Mouse (Mus musculus) neural tube, embryonic 11.5 days (tissue): ENCODE data around the gene Arpin. TPM values are rescaled to one million over a fixed set of nuclear protein-coding genes. Genes with fewer than 3 reads are reported as not detected.

Experiments used
- ATAC-seq: fragments of 200-750 bp; cut with Nextera tagmentation; 2 replicates; pipeline ENCODE4 v1.8.0; 2017; ENCODE audit warnings: moderate number of reproducible peaks, mild to moderate bottlenecking, moderate TSS enrichment, moderate library complexity; ENCODE audit not compliant: insufficient read depth, low FRiP score, low TSS enrichment
- DNase-seq: peaks from one replicate; pipeline ENCODE4 v3.0.0-alpha.2; 2015; ENCODE audit warnings: low spot score
- H3K27ac ChIP-seq: fragments of 300-500 bp; sonication (generic); 2 replicates; pipeline ENCODE4 v1.5.1; 2014; ENCODE audit warnings: low read depth, mild to moderate bottlenecking, low read length
- H3K27me3 ChIP-seq: fragments of 300-500 bp; sonication (generic); 2 replicates; pipeline ENCODE4 v1.6.1; 2014; ENCODE audit warnings: mild to moderate bottlenecking, low read length, mixed read lengths; ENCODE audit not compliant: control insufficient read depth, insufficient read depth
- H3K36me3 ChIP-seq: fragments of 300-500 bp; sonication (generic); 2 replicates; pipeline ENCODE4 v1.6.1; 2014; ENCODE audit warnings: mild to moderate bottlenecking, low read length, moderate library complexity, mixed read lengths; ENCODE audit not compliant: control insufficient read depth, insufficient read depth
- H3K4me1 ChIP-seq: fragments of 300-500 bp; sonication (generic); 2 replicates; pipeline ENCODE4 v1.6.1; 2014; ENCODE audit warnings: low read length, mixed read lengths; ENCODE audit not compliant: control insufficient read depth, insufficient read depth
- H3K4me2 ChIP-seq: fragments of 300-500 bp; sonication (generic); 2 replicates; pipeline ENCODE4 v1.6.1; 2014; ENCODE audit warnings: low read depth, mild to moderate bottlenecking, moderate library complexity
- H3K4me3 ChIP-seq: fragments of 300-500 bp; sonication (generic); 2 replicates; pipeline ENCODE4 v1.5.1; 2014; ENCODE audit warnings: low read depth, low read length
- H3K9ac ChIP-seq: fragments of 300-500 bp; sonication (generic); 2 replicates; pipeline ENCODE4 v1.6.1; 2014; ENCODE audit warnings: mild to moderate bottlenecking, low read length
- H3K9me3 ChIP-seq: fragments of 300-500 bp; sonication (generic); 2 replicates; pipeline ENCODE4 v1.6.1; 2016; ENCODE audit warnings: low read length; ENCODE audit not compliant: control insufficient read depth
- WGBS: fragments of 180-500 bp; shearing (Covaris S2); extraction: QIAGEN DNeasy Blood & Tissue Kit; methylation state at CpG from one replicate; pipeline ENCODE4 v1.1.7; 2014; 5-methylcytosine and 5-hydroxymethylcytosine counted together
- polyA plus RNA-seq: library from polyadenylated mRNA; unstranded; fragments of >200 nt; fragmentation: Nextera tagmentation; extraction: Ambion mirVana; gene quantifications from 2 replicates; pipeline ENCODE4 v1.2.1, GENCODE M21; 2014

Arpin gene
- polyA plus RNA-seq = 20.8 and 22.6 TPM in 2 replicates

GRCm38 (mm10) chr7:79934862-79935510 lies at the start of gene Arpin:
Gene Arpin (minus strand): TSS chr7:79935359.
- Histone ChIP-seq H3K27me3 (no peaks in the 10 kb centered on the region), H3K4me3 (peak within 1 kb of the TSS; percentile 39), H3K9ac (peak within 1 kb of the TSS; percentile 63), H3K9me3 (no peaks in the 10 kb centered on the region), H3K36me3 (no peaks in the 10 kb centered on the region), H3K27ac (no peak within 1 kb of the TSS; the same call in 1 of the 2 replicates), H3K4me2 (peak within 1 kb of the TSS; percentile 59), H3K4me1 (peaks cover 3% of the 10 kb centered on the region; the same call in 1 of the 2 replicates)
- ATAC-seq = peak; percentile 27; the same call in 1 of the 2 replicates
- WGBS = under 1% methylated on average over 32 of the region's 32 CpGs
- DNase-seq = peak; percentile 75

- no peak for DNase-seq
- WGBS = 88% methylated on average over 2 of the region's 2 CpGs
- no peaks in the 10 kb centered on the region for H3K36me3 ChIP-seq
- H3K9ac ChIP-seq = no peak overlapping the region
- ATAC-seq = no peak
- no peak overlapping the region for H3K4me3 ChIP-seq
- H3K27me3 ChIP-seq = no peaks in the 10 kb centered on the region
- no peaks in the 10 kb centered on the region for H3K9me3 ChIP-seq
- no peak overlapping the region for H3K27ac ChIP-seq
- no peaks in the 10 kb centered on the region for H3K4me1 ChIP-seq
- no peak overlapping the region for H3K4me2 ChIP-seq
These were observed 40.2 kb upstream of the Arpin start for GRCm38 (mm10) chr7:79975316-79975715.

DNA sequence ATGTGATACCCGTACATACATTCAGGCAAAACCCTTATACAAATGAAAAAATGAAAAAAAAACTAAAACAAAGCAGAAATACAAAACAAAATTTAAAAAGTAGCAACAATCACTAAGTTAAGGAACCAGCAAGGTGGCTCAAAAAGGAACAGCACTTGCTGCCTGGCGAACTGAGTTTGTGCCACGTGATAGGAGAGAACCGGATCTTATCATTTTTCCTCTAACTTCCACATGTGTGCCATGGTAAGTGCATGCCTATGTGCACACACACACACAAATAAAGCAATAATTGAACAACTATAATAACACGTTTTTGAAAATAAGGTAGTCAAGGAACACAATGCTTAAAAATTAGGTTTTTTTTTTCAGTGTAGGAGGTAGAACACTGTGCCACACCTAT lies 37.0 kb upstream of the Arpin start:
- no peak overlapping the region for H3K4me2 ChIP-seq
- H3K9ac ChIP-seq = no peak overlapping the region
- ATAC-seq (no peak), DNase-seq (no peak)
- WGBS = 83% methylated on average over 5 of the region's 5 CpGs
- no peak overlapping the region for H3K4me3 ChIP-seq
- no peaks in the 10 kb centered on the region for H3K27me3 ChIP-seq
- H3K27ac ChIP-seq = no peak overlapping the region
- H3K9me3 ChIP-seq = no peaks in the 10 kb centered on the region
- H3K4me1 ChIP-seq = no peaks in the 10 kb centered on the region
- H3K36me3 ChIP-seq = no peaks in the 10 kb centered on the region

- 73% methylated on average over 1 of the region's 1 CpGs for WGBS
- no peaks in the 10 kb centered on the region for H3K36me3 ChIP-seq
- DNase-seq (no peak), ATAC-seq (no peak)
- H3K4me2 ChIP-seq = no peak overlapping the region
- H3K27me3 ChIP-seq = no peaks in the 10 kb centered on the region
- no peaks in the 10 kb centered on the region for H3K9me3 ChIP-seq
- no peak overlapping the region for H3K9ac ChIP-seq
- H3K4me3 ChIP-seq = no peak overlapping the region
- H3K4me1 ChIP-seq = no peaks in the 10 kb centered on the region
- H3K27ac ChIP-seq = no peak overlapping the region
These were observed 35.2 kb upstream of the Arpin start for GRCm38 (mm10) chr7:79970336-79970735.

DNA sequence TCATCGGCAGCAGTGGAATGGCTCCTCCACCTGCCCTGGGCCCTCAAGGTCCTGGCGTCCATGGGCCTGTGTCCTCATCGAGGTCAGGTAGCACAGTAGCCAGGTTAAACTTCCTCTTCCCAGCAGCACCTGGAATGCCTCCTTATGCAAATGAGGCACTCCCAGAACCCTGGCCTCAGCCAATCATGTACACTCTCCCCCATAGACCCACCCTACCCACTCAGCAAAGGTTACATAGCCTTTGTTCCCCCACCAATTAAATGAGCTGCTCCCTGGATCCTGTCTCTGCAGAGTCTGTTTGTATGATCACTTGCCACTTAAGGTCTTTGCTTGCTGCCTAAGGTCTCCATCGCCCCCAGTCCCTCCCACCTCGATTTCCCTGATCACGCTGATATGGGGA lies 33.2 kb upstream of the Arpin start:
- no peak overlapping the region for H3K4me2 ChIP-seq
- H3K4me1 ChIP-seq = no peaks in the 10 kb centered on the region
- H3K27me3 ChIP-seq = no peaks in the 10 kb centered on the region
- H3K27ac ChIP-seq = no peak overlapping the region
- H3K9me3 ChIP-seq = no peaks in the 10 kb centered on the region
- DNase-seq (no peak), ATAC-seq (no peak)
- H3K36me3 ChIP-seq = no peaks in the 10 kb centered on the region
- no peak overlapping the region for H3K9ac ChIP-seq
- no peak overlapping the region for H3K4me3 ChIP-seq
- WGBS = 84% methylated on average over 6 of the region's 6 CpGs

DNA sequence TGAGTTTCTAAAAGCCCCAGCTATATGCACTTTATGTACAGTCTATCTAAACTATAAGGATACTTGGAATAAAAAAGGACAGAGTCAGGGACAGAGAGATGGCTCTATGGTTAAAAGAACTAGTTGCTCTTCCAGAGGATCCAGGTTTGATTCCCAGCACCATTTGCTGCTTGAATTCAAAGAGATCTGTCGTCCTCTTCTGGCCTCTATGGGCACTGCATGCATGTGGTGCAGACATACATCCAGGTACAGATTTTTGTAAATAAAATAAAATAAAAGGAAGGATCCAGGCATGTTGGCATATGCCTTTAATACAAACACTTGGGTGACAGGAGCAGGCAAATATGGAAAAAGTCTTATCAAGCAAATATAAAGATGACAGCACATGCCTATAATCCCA lies 26.4 kb upstream of the Arpin start:
- Histone ChIP-seq H3K9ac (no peak overlapping the region), H3K9me3 (no peaks in the 10 kb centered on the region), H3K4me1 (no peaks in the 10 kb centered on the region), H3K4me3 (no peak overlapping the region), H3K27ac (no peak overlapping the region), H3K36me3 (no peaks in the 10 kb centered on the region), H3K27me3 (no peaks in the 10 kb centered on the region), H3K4me2 (no peak overlapping the region)
- 57% methylated on average over 1 of the region's 1 CpGs for WGBS
- DNase-seq (no peak), ATAC-seq (no peak)

DNA sequence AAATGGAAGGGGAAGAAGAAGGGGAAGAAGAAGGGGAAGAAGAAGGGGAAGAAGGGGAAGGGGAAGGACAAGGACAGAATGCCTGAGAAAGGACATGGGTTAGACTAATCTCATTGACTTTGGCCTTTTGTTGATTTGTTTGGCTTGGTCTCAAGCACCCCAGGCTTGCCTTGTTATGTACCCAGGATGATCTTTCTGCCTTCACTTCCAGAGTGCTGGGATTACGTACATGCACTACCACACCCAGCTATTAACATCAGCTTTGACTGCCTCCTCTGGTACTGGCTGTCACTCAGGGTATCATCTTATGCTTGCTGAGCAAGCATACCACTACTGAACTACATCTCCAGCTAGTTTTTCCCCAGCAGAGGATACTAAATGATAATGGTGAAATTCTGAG lies 21.0 kb upstream of the Arpin start:
- 86% methylated on average over 1 of the region's 1 CpGs for WGBS

GRCm38 (mm10) chr7:79954890-79955289 lies 19.7 kb upstream of the Arpin start:
- no peak for DNase-seq
- Histone ChIP-seq H3K27ac (no peak overlapping the region), H3K9me3 (no peaks in the 10 kb centered on the region), H3K36me3 (no peaks in the 10 kb centered on the region), H3K9ac (no peak overlapping the region), H3K4me1 (no peaks in the 10 kb centered on the region), H3K4me2 (no peak overlapping the region), H3K4me3 (no peak overlapping the region), H3K27me3 (no peaks in the 10 kb centered on the region)
- ATAC-seq = no peak
- WGBS = 100% methylated on average over 1 of the region's 1 CpGs

More for the DNA sequence above, 21.0 kb upstream of the Arpin start:
- no peak overlapping the region for H3K27ac ChIP-seq
- DNase-seq (no peak), ATAC-seq (no peak)
- H3K27me3 ChIP-seq = no peaks in the 10 kb centered on the region
- no peak overlapping the region for H3K4me2 ChIP-seq
- no peak overlapping the region for H3K4me3 ChIP-seq
- H3K9ac ChIP-seq = no peak overlapping the region
- no peaks in the 10 kb centered on the region for H3K36me3 ChIP-seq
- H3K9me3 ChIP-seq = no peaks in the 10 kb centered on the region
- no peaks in the 10 kb centered on the region for H3K4me1 ChIP-seq

DNA sequence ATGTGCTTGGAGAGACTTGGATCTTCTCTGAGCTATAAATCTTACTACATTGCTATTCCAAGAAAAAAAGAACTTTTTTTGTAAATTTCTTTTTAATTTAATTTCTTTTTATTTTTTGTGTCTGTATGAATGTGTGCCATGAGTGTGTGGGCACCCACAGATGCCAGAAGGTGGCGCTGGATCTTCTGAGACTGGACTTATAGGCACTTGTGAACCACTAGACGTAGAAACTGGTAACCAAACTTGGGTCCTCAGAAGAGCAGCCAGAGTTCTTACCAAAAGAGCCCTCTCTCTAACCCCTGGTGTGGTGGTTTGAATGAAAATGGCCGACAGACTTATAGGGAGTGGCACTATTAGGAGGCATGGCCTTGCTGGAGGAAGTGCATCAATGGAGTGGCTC lies 15.9 kb upstream of the Arpin start:
- WGBS = 65% methylated on average over 3 of the region's 3 CpGs
- H3K27ac ChIP-seq = no peak overlapping the region
- H3K27me3 ChIP-seq = no peaks in the 10 kb centered on the region
- H3K9me3 ChIP-seq = no peaks in the 10 kb centered on the region
- no peak for DNase-seq
- H3K4me1 ChIP-seq = no peaks in the 10 kb centered on the region
- no peak for ATAC-seq
- H3K4me3 ChIP-seq = no peak overlapping the region
- H3K36me3 ChIP-seq = no peaks in the 10 kb centered on the region
- no peak overlapping the region for H3K9ac ChIP-seq
- no peak overlapping the region for H3K4me2 ChIP-seq
